Mouse (Mus musculus) testis, postnatal 10 days (tissue): ENCODE results near the gene Ceacam18.
A peak's percentile ranks its signal among the peaks of the same experiment; 100 is the strongest.
"Not testable (repeated sequence)": the region's sequence is repeated elsewhere in the genome, so short reads cannot be mapped to it uniquely, and the experiment has no call there.

Experiments
- DNase-seq: peaks from one replicate; pipeline ENCODE4 v3.0.0; 2021; ENCODE audit warnings: low spot score

Gene Ceacam18

GRCm38 (mm10) chr7:43634500-43634899 is at the start of gene Ceacam18:
TSS of gene Ceacam18 (plus strand) at chr7:43634707.
- no peak for DNase-seq

GRCm38 (mm10) chr7:43584790-43585189 is 49.7 kb upstream of the Ceacam18 start:
- DNase-seq = no peak

- DNase-seq = no peak
These were observed 32.6 kb upstream of the Ceacam18 start for GRCm38 (mm10) chr7:43601884-43602283.

- DNase-seq = peak; percentile 76
These were observed 27.4 kb upstream of the Ceacam18 start, which contains the start of gene Zfp819 for GRCm38 (mm10) chr7:43606896-43607742. TSS of gene Zfp819 (plus strand) at chr7:43607169.

- DNase-seq = no peak
These were observed 26.7 kb upstream of the Ceacam18 start for GRCm38 (mm10) chr7:43607743-43608287.

- DNase-seq = no peak
These were observed 26.1 kb upstream of the Ceacam18 start for GRCm38 (mm10) chr7:43608316-43608824.

GRCm38 (mm10) chr7:43613816-43614551 is 20.5 kb upstream of the Ceacam18 start:
- DNase-seq = no peak

GRCm38 (mm10) chr7:43622927-43623326 is 11.6 kb upstream of the Ceacam18 start:
- no peak for DNase-seq

- DNase-seq = no peak
These were observed 10.7 kb upstream of the Ceacam18 start for GRCm38 (mm10) chr7:43623819-43624218.

GRCm38 (mm10) chr7:43625065-43625464 is 9.4 kb upstream of the Ceacam18 start:
- no peak for DNase-seq

GRCm38 (mm10) chr7:43625794-43626422 is 8.6 kb upstream of the Ceacam18 start:
- no peak for DNase-seq

GRCm38 (mm10) chr7:43633940-43634339 is 567 bp upstream of the Ceacam18 start:
- DNase-seq = no peak

GRCm38 (mm10) chr7:43636194-43636593 is 1.7 kb downstream of the Ceacam18 start:
- DNase-seq = no peak

GRCm38 (mm10) chr7:43637118-43637517 is 2.6 kb downstream of the Ceacam18 start:
- no peak for DNase-seq

- no peak for DNase-seq
These were observed 8.1 kb downstream of the Ceacam18 start for GRCm38 (mm10) chr7:43642587-43642986.

- DNase-seq = no peak
These were observed 8.6 kb downstream of the Ceacam18 start for GRCm38 (mm10) chr7:43643046-43643652.

- DNase-seq = no peak
These were observed 18.2 kb downstream of the Ceacam18 start for GRCm38 (mm10) chr7:43652683-43653082.

GRCm38 (mm10) chr7:43654519-43654918 is 20.0 kb downstream of the Ceacam18 start:
- DNase-seq = no peak

- no peak for DNase-seq
These were observed 21.7 kb downstream of the Ceacam18 start for GRCm38 (mm10) chr7:43656232-43656631.

GRCm38 (mm10) chr7:43660002-43660401 is 25.5 kb downstream of the Ceacam18 start, which contains the start of gene Siglece:
TSS of gene Siglece (minus strand) at chr7:43660161.
- no peak for DNase-seq

GRCm38 (mm10) chr7:43662804-43663203 is 28.3 kb downstream of the Ceacam18 start:
- no peak for DNase-seq

- DNase-seq = not testable (repeated sequence)
These were observed 32.7 kb downstream of the Ceacam18 start for GRCm38 (mm10) chr7:43667221-43667620.
